Mouse (Mus musculus) kidney, postnatal 10 days (tissue): ENCODE data around the gene Dnajc25.
A peak's percentile ranks its signal among the peaks of the same experiment; 100 is the strongest.

ENCODE experiments used
- DNase-seq: peaks from one replicate; pipeline ENCODE4 v3.0.0; 2021; ENCODE audit warnings: mixed read lengths

Gene Dnajc25

GRCm38 (mm10) chr4:59007016-59007415, 12.2 kb downstream of the Dnajc25 start:
- no peak for DNase-seq

- no peak for DNase-seq
Observed at GRCm38 (mm10) chr4:59007974-59008373, 13.1 kb downstream of the Dnajc25 start.

- no peak for DNase-seq
Observed at GRCm38 (mm10) chr4:59009186-59009585, 14.3 kb downstream of the Dnajc25 start.

GRCm38 (mm10) chr4:59009696-59010095, 14.8 kb downstream of the Dnajc25 start:
- DNase-seq: no peak

GRCm38 (mm10) chr4:59011446-59011845, 16.6 kb downstream of the Dnajc25 start:
- no peak for DNase-seq

- no peak for DNase-seq
Observed at GRCm38 (mm10) chr4:59015181-59015580, 20.3 kb downstream of the Dnajc25 start.

GRCm38 (mm10) chr4:59016922-59017321, 22.1 kb downstream of the Dnajc25 start:
- DNase-seq: no peak

GRCm38 (mm10) chr4:59034325-59034917, 39.6 kb downstream of the Dnajc25 start:
- peak; percentile 21 for DNase-seq

- peak; percentile 82 for DNase-seq
Observed at GRCm38 (mm10) chr4:59034918-59035785, 40.3 kb downstream of the Dnajc25 start, which contains the start of gene Gng10. TSS of gene Gng10 (plus strand) at chr4:59035088.

GRCm38 (mm10) chr4:59035786-59036350, 41.0 kb downstream of the Dnajc25 start:
- DNase-seq: no peak

- peak; percentile 84 for DNase-seq
Observed at GRCm38 (mm10) chr4:59036490-59037127, 41.7 kb downstream of the Dnajc25 start.

GRCm38 (mm10) chr4:59037525-59037924, 42.7 kb downstream of the Dnajc25 start:
- no peak for DNase-seq

GRCm38 (mm10) chr4:59040397-59041287, 45.8 kb downstream of the Dnajc25 start:
- DNase-seq: no peak

- no peak for DNase-seq
Observed at GRCm38 (mm10) chr4:59043074-59043473, 48.2 kb downstream of the Dnajc25 start.

GRCm38 (mm10) chr4:59043891-59044290, 49.0 kb downstream of the Dnajc25 start:
- no peak for DNase-seq

- DNase-seq: no peak
Observed at GRCm38 (mm10) chr4:59047222-59047621, 52.4 kb downstream of the Dnajc25 start.

GRCm38 (mm10) chr4:59051081-59051480, 56.2 kb downstream of the Dnajc25 start:
- no peak for DNase-seq

GRCm38 (mm10) chr4:59057929-59058328, 63.1 kb downstream of the Dnajc25 start:
- DNase-seq: no peak

GRCm38 (mm10) chr4:59062526-59062925, 67.7 kb downstream of the Dnajc25 start:
- DNase-seq: no peak

- no peak for DNase-seq
Observed at GRCm38 (mm10) chr4:59069276-59069675, 74.4 kb downstream of the Dnajc25 start.
